Mouse (Mus musculus) 3134 (cell line): ENCODE results near the gene Fam136a.
A peak's percentile ranks its signal among the peaks of the same experiment; 100 is the strongest.
"Not testable (repeated sequence)": the region's sequence is repeated elsewhere in the genome, so short reads cannot be mapped to it uniquely, and the experiment has no call there.

Experiments used
- DNase-seq: peaks from one replicate; pipeline ENCODE4 v3.0.0-alpha.2; 2011; ENCODE audit warnings: low spot score; ENCODE audit not compliant: insufficient read length; ENCODE audit errors: extremely low read depth

Fam136a gene

GRCm38 (mm10) chr6:86365371-86366124, at the start of gene Fam136a:
Gene Fam136a (plus strand): TSS chr6:86365646.
- DNase-seq: peak; percentile 100

GRCm38 (mm10) chr6:86317066-86317465, 48.4 kb upstream of the Fam136a start:
- DNase-seq: no peak

DNA sequence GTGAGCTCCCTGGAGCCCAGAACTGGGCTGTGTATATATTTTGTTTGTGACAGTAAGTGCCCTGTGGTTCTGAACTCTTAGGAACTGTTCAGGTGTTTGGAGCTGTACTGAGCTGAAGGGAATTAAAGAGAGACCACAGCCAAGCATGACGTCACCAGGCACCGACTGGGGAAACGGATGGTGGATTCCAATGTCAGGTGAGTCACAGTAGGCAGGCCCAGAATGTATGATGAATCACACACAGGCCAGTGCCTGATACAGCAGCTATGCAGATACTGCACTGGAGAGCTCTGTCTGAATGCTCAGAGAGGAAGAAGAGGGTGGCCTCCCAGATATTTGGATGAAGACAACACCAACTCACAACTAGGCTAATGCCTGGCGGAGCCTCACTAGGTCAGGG, 46.6 kb upstream of the Fam136a start:
- peak; percentile 71 for DNase-seq

- no peak for DNase-seq
Observed at GRCm38 (mm10) chr6:86322031-86322563, 43.3 kb upstream of the Fam136a start.

DNA sequence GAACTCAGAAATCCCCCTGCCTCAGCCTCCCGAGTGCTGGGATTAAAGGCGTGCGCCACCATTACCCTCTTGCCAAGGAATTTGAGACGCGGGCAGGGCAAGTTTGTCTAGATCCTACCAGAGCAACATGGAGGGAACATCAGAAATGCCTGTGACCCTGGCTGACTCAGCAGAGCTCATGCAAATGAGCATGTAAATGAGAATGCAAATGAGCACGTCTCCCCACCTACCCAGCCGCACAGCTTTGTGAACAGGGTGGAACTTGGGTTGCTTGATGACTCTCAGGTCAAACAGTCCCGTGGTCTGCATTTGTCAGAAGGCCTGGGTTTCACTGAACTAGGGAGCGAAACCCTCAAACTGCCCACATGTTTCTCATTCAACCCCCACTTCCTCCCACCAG, 42.5 kb upstream of the Fam136a start:
- no peak for DNase-seq

GRCm38 (mm10) chr6:86324400-86324799, 41.0 kb upstream of the Fam136a start:
- DNase-seq: no peak

GRCm38 (mm10) chr6:86325646-86326045, 39.8 kb upstream of the Fam136a start:
- DNase-seq: peak; percentile 22

GRCm38 (mm10) chr6:86326866-86327265, 38.6 kb upstream of the Fam136a start:
- no peak for DNase-seq

DNA sequence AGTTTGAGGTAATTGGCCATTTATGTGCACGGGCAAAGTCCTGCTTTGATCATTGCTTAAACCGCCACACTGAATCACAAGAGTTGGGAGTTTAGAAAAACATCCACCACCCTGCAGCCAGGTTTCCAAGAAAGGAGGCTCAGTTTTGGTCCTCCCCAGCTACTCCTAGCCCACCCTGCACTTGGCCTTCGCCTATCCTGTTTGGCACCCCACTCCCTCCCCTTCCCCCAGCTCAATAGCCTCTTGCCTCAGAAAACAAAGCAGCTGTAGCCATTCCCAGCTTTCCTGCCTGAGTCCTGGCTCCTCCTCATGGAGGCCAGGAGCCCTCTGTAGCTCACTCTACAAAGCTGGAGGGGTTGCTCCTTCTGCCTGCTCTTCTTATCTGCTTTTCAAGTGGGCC, 37.1 kb upstream of the Fam136a start:
- DNase-seq: no peak

DNA sequence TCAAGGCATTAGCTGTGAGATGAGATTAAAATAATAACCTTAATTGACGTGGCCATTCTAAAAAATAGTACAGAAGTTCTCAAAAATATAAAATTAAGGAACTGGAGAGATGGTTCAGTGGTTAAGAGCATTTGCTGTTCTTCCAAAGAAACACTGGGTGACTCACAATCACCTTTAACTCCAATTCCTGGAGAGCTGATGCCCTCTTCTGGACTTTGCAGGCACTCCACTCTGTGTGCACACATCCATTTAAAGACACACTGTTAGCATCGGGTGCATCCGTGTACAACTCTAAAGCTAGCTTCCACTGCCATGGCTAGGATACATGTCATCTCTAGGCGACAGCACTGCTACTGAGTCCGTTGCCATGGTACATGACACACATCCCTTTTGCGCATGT, 35.5 kb upstream of the Fam136a start:
- no peak for DNase-seq

GRCm38 (mm10) chr6:86335121-86335849, 30.2 kb upstream of the Fam136a start:
- no peak for DNase-seq

DNA sequence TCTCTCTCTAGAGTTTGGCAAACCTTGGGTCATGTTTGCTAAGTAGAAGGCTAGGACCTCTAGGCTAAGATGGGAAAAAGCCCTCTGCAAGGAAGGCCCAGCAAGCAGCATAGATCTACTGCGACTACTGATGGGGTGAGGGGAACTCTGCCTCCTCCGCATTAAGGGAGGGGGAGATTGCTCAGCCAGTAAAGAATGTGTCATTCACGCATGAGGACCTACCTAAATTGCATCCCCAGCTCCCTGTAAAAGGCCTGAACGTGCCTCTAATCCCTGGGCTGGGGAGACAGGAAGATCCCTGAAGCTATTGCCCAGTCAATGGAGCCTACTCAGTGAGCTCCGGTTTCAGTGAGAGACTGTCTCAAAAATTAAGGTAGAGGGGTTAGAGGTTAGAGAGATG, 29.6 kb upstream of the Fam136a start:
- no peak for DNase-seq

- not testable (repeated sequence) for DNase-seq
Observed at GRCm38 (mm10) chr6:86336340-86336739, 29.1 kb upstream of the Fam136a start.

DNA sequence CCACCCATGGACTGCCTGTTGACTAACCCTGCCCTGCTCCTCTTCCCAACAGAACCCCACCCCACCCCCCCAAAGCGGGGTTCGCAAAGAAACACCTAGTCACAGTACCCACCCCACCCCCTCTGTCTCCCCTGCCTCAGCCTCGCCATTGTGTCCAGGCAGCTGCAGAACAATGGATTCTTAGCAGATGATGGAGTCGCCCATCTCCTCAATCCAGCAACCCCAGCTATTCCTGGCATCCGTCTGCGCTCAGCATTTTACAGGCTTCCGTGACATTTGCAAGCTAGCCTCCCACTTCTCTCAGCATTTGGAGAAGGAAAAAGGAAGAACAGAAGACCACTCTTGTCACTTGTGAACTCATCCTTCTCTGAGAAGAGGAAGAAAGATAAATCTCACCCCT, 21.8 kb upstream of the Fam136a start:
- no peak for DNase-seq

DNA sequence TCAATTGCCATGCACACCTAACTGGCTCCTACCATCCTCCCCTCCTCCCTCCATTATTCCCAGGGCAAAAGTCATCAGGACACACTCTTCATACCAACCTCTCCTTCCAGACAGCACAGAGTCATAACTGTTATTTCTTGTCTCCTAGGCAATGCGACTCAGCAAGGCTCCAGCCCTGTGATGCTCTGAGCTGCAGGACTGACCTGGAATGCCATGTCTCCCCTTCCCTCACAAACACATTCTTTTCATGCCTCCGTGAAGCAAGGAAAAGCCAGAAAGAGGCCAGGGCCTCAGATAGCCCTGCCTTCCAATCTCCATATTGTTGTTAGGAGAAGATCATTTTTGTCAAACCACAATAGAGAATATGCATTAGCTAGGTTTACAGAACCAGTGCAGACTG, 19.4 kb upstream of the Fam136a start:
- no peak for DNase-seq

GRCm38 (mm10) chr6:86349257-86349656, 16.2 kb upstream of the Fam136a start:
- DNase-seq: no peak

- DNase-seq: no peak
Observed at GRCm38 (mm10) chr6:86354948-86355347, 10.5 kb upstream of the Fam136a start.

DNA sequence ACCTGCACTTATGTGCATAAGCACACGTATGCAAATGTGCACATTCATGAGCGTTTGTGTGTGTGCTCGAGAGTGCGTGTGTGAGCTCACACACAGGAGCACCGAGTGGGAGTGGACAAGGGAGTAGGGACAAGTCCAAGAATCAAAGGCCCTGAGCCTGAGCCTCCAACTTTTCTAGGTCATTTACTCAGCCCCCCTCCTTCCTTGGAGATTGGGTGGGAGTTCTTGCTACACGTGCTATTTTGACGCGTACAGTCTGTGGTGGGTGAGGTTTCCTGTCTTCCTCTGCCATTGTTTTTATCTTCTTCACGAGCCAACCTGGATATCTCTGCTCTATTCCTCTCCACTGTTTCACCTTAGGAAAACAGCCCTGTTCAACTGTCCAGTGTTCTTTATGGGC, 8.5 kb upstream of the Fam136a start:
- DNase-seq: no peak

DNA sequence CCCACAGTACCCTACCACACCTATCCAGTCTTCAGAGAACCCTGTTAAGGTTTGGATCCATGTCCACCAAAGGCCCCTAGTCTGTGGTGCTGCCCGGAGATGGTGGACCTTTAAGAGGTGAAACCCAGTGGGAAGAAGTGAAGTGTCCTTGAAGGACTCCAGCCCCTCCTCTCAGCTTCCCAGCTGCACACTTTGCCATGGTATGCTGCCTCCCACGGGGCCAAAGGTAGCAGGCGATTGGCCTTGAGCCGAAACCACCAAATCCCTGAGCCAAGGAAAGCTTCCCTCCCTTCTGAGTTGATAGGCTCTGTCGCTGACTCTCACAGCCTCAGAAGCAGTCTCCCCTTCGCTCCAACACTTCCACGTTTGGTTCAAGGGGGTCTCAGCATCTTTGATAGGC, 4.8 kb upstream of the Fam136a start:
- no peak for DNase-seq

DNA sequence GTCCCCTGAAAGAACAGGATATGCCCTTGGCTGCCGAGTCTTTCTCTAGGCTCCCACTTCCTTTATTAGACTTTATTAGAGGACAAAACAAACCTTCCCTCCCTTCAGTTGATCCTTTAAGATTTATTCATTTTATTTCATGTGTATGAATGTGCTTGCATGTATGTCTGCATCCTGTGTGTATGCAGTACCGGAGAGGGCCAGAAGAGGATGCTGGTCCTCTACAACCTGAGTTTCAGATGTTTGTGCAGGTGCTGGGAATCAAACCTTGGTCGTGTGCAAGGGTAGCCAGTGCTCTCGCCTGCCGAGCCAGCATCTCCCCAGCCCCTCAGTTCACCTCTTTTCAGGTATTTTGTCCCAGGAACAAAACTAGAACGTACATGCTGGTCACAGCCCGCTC, 4.1 kb upstream of the Fam136a start:
- DNase-seq: no peak

DNA sequence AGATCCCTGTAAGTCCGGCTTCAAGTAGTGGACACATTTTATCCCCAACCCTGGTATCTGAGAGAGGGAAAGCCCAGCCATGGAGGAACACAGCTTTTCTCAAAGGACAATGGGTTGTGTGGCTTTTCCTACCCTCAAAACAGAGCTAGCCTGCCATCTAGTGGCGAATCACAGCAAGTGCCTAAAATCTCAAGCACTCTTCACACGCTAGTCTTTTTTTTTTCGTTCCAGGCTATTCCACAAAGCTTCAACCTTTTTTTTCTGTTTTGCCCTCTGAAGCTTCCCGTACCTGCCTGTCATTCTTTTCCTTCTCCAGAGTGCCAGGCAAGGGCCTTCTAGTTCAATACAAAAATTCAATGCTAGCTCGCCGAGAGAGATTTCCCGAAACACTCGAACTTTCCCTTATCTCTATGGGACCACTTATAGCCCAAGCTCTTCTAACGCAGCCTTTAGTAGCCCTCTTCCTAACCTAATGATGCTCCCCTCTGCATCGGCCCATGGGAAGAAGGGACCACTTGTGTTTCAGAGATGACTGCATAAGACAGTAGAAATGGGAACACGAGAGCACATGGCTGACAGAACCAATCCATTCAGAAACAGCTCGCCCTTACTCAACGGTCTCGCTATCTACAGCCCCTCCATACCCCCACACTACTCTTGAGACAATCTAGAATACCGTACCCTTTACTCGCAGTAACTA, 854 bp upstream of the Fam136a start:
- peak; percentile 40 for DNase-seq
